Mouse (Mus musculus) spleen, adult 12 weeks (tissue): Measurements from ENCODE around the gene Tmsb15a.
"Not testable (repeated sequence)": the region's sequence is repeated elsewhere in the genome, so short reads cannot be mapped to it uniquely, and the experiment has no call there.

ENCODE experiments used
- DNase-seq: peaks from one replicate; pipeline ENCODE4 v3.0.0; 2022; ENCODE audit warnings: low spot score

Tmsb15a gene

DNA sequence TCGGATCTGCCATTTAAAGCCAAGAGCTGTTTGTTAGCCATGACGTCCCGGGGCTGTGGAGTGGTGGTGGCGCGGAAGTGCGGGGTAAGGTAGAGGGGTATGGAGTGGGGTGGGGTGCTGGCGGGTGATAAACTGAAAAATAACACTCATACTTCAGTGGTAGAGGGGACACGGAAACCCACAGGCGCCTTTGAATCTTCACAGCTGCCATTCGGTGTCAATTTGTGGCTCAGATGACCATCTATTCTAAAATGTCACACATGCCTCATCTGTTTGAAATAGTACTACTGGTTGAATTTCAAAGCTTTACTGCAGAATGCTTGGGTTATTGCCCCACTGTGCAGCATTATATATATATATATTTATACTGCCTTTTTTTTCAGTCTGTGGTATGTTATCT lies at the start of gene Tmsb15a:
Gene Tmsb15a, minus strand, starts transcription at position 101 of the 400 bp plus-strand sequence.
- DNase-seq = no peak

DNA sequence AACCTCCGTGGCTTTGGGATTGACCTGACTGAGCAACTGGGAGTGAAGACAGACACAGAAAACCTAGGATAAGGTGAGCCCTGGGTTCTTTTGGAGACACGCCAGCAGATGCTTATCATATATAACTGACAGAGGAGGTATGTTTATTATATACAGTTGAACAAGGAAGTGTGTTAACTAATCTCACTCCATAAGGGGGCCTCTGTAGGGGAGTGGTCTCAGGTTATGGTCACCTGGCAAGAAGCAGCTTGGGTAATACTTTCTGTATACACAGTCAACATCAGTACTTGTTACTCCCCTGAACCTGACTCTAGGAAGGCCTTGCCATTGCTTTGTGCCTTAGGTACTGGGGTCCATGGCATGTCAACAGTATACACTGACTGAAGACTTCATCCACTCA lies 43.5 kb upstream of the Tmsb15a start:
- no peak for DNase-seq

DNA sequence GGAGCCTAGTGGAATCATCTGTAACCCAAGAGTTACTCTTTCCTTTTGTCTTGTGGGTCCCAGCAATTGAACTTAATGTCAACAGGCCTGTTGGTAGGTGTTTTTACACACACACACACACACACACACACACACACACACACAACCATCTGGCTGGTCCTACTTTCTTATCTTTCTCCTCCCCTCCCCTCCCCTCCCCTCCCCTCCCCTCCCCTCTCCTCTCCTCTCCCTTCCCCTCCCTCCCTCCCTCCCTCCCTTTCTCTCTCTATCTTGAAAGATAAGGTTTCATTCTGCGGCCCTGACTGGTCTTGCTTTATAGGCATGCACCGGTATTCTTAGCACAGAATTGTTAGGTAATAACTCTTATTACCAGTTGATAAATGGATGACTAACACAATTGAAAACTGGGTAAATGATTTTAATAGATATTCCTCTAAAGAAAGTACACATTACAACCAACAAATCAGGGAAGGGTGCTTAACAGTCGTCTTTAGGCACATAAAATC lies 43.0 kb upstream of the Tmsb15a start:
- DNase-seq = no peak

DNA sequence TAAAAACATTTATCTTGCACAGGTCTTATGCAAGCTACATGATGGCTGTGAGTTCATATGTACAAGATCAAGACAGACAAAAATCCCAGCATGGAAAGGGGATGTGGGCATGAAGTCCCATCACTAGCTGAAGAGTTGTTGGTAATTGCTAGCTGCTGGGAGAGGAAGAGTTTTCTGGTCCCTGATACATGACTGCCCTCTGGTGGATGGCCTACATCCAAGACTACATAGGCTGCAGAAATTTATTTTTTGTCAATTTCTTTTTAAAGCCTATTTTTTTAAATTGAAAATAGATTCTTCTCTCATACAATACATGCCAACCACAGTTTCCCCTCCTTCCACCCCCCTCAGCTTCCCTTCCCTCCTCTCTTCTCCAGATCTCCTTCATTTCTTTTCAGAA lies 36.6 kb upstream of the Tmsb15a start:
- DNase-seq = no peak

DNA sequence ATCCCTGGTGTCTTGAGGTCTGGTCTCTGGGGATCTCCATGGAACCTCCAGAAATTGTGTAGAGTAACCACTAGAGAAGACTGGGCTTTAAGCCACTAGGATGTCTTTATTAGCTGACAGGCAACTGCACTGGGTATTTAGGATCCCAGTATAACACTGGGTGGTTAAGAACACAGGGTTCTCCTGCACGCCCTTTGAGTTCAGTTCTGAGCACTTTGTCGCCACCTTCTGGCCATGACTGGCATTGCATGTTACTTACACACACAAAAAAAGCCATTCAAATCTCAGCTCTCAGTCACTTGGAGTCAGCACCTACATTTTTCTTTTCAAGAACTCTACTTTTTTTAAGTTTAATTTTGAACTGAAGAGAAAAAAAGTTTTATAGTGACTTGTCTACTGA lies 27.8 kb upstream of the Tmsb15a start:
- DNase-seq = peak; percentile 52

DNA sequence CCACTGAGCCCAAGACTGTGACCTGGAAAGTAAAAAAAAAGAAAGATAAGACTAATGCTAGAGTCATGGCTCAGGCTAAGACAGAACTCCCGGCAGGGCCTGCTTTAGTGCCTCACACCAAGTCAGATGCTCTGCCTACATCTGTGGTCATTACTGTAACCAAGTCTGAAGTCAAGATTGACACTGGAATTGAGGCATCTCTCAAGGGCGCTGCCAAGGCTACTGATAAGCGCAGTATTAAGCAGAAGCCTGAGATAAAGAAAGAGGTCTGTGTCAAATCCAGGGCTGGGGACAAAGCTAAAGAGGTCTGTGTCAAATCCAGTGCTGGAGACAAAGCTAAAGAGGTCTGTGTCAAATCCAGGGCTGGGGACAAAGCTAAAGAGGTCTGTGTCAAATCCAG lies 20.3 kb upstream of the Tmsb15a start:
- DNase-seq = not testable (repeated sequence)

DNA sequence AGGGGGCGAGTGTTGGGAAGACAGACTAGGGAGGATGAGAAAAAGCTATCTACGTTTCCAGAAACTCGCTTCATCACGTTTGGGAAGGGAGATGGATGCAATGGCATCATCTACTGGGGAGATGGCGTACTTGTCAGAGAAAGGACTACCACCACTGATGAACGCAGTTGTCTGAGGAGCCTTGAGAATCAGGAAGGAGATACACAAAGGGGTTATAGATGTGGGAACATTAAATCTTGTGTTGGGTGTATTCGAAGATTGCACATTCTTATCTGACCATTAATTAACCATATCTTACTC lies 17.9 kb upstream of the Tmsb15a start:
- DNase-seq = no peak

DNA sequence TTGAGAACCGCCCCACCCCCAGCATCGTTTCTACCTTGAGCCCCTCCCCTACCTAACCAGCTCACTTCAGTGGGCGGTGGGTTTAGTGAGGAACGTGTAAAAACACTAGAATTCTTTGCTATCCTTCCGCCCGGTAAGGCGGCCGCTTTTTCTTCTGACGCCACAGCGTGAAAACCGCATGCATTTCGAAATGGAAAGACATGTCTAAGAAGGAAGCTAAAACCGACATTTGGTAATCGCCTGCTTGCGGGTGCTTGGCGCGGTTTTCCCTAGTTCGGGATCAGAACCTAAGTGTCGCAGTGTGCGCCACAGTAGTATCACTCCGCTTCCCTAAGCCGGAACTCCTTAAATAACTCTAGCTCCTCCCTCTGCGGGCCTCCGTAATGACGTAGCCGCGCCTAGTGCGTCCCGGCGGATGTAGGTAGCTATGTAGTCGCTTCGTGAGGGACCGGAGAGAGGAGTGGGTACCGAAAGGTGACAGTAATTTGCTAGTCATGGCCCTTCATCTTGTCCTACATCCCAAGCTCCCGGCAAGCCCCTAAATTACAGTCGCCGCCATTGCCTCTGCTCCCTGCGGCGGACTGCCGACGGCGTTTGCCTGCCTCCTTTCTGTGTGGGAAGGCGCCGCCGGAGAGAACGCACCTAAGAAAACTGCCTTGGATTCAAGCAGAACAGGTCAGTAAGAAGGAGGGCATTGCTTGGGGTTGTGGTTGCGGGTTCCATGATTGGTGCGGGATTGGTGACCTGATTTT lies 17.4 kb upstream of the Tmsb15a start, which contains the start of the genes Armcx5 and Gprasp1:
Gene Armcx5, plus strand, starts transcription at position 430 of the 752 bp plus-strand sequence.
Gene Gprasp1, plus strand, starts transcription at position 430 of the 752 bp plus-strand sequence.
- peak; percentile 70 for DNase-seq

DNA sequence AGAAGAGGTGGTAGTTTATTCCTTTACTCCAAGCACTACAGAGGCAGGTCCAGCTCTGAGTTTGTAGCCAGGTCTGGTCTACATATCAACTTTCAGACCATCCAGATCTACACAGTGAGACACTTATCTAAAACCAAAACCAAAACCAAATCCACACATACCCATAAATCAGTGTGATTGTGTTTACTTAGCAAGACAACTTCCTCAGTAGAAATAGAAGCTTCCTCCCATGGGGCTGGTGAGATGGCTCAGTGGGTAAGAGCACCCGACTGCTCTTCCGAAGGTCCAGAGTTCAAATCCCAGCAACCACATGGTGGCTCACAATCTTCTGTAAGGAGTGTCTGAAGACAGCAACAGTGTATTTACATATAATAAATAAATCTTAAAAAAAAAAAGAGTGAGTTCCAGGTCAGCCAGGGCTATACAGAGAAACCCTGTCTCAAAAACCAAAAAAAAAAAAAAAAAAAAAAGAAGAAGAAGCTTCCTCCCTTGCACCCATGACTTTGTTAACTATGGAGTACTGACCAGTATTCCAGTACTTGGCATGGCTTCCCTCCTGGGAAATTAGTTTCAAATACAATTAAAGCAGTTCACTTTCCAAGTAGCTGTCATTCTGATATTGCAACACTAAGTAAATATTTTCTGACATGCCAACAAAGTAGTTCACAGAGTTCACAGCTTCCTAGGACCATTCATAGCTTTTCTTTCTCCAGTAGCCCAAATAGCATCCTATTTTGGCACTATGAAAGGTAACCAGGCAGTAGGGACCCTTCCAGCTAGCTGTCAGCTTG lies 13.9 kb upstream of the Tmsb15a start:
- no peak for DNase-seq

DNA sequence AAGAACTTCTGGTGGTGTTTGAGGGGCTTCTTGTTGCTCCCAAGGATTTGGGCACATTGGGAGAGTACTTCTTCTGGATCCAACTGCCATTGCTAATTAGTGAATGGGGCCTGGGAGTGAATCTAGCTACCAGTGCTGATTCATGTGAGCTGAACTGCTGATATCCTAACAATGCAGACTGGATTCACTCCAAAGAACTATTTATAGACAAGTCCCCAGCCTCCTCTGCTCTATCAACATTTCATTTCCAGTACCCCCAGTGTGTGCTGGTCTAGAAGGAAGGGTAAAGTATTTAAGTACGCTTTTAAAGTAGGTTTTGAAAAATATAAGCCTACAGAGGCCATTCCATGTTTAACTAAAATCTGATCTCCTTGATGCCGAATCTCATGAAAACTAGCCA lies 12.2 kb downstream of the Tmsb15a start:
- DNase-seq = no peak

DNA sequence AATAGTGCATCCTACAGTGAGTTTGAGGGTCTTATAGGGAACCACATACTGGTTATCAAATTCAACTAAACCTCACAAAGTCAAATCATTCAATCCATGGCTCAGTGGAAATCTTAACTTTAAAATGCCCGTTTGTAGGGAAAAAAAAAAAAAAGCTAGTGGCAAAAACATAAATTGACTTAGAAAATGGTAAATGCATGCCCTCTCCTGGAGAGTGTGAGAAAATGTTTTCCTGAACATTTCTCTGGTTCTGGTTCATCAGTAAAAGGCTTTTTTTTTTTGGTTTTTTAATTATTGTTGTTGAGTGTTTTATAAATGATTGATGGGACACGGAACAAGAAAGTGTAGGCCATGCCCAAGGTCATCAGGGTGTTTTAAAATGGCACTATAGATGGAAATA lies 20.7 kb downstream of the Tmsb15a start:
- DNase-seq = no peak

DNA sequence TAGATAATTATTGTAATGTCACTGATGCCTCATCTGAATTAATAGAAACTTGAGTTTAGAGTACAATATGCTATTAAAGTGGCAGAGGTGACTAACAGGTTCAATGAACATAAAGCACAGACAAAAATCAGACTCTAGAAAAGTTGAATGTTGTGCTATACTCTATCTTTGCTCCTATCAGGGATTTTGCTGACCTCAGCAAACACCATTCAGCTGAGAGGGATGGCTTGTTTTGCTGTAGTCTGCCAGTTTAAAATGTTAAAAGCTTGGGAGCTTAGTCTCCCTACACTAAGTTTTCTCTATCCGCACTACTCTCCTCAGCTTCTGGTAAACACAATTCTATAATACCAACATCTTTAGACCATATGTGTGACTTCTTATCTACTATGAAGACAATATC lies 21.9 kb downstream of the Tmsb15a start:
- no peak for DNase-seq

DNA sequence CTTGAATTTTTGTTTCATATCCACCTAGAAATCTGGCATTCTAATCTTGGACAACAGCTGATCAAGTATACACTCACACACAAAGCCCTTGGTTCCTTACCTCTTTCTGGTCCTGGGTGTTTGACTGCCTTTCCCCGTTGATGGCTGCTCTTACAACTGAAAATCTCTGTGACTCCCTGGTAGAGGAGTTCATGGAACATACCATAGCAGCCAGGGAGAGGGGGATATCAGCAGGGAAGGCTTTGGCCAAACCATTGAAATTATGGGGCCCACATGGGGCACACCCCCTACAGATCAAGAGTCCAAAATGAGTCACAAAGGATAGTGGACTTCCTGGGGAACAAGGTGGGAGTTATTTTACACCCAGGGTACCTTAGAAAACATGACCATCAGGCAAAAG lies 31.4 kb downstream of the Tmsb15a start, which contains the start of gene Tcp11x2:
Gene Tcp11x2, minus strand, starts transcription at position 158 of the 400 bp plus-strand sequence.
- no peak for DNase-seq

DNA sequence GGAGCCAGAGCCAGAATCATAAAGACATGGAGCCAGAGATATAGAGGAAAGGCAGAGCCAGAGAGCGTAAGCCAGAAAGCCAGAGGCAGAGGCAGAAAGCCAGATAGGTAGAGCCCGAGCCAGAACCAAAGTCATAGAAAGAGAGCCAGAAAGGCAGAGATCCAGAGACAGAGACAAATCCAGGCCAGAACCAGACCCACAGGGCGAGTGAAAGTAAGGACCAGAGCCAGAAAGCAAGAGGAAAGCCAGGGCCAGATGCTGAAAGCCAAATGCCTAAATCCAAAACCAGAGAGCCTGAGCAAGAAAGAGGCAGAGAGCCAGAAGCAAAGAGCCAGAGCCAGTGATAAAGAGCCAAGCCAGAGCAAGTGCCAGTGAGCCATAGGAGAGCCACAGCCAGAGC lies 37.3 kb downstream of the Tmsb15a start:
- DNase-seq = no peak

DNA sequence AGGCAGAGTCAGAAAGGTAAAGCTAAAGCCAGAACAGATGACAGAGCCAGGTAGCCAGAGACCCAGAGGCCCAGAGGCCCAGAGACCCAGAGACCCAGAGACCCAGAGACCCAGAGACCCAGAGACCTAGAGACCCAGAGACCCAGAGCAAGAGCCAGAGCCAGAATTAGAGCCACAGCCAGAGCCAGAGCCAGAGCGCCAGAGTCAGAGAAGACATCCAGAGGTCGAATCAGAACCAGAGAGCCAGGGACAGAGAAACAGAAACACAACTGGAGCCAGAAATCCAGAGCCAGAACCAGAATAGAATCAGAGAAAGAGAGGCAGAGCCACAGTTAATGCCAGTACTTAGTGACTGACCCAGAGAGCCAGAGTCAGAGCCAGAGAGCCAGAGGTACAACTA lies 43.2 kb downstream of the Tmsb15a start:
- no peak for DNase-seq
